13 mouse cellular contexts compared by ENCODE assay signal in genomic region chr12:70326393-70326792, GRCm38 (mm10).
"Had no signal": no experiment of that assay in that cellular context is flagged by ENCODE, and none has a peak within 500 bp of the region (broad histone marks: within the 10 kb centered on the region; RNA-seq: fewer than 3 reads in every experiment).

No protein-coding gene starts in this region.

- H3K4me3 ChIP-seq: limb, embryonic 12.5 days; liver, embryonic 13.5 days; neural tube, embryonic 13.5 days had no signal

- ATAC-seq: liver, postnatal 0 days; lung, postnatal 0 days had no signal

- H3K4me1 ChIP-seq: limb, embryonic 12.5 days; liver, embryonic 13.5 days had no signal

- H3K27ac ChIP-seq: limb, embryonic 12.5 days; liver, embryonic 13.5 days; neural tube, embryonic 13.5 days; stomach, postnatal 0 days had no signal

- H3K36me3 ChIP-seq: limb, embryonic 12.5 days; liver, embryonic 13.5 days; neural tube, embryonic 13.5 days had no signal

- H3K27me3 ChIP-seq: limb, embryonic 12.5 days; liver, embryonic 13.5 days; neural tube, embryonic 13.5 days had no signal

- H3K4me2 ChIP-seq: limb, embryonic 12.5 days; liver, embryonic 13.5 days; neural tube, embryonic 13.5 days had no signal

- H3K9me3 ChIP-seq: limb, embryonic 12.5 days; liver, embryonic 13.5 days; neural tube, embryonic 13.5 days had no signal

- H3K9ac ChIP-seq: limb, embryonic 12.5 days; liver, embryonic 13.5 days; liver, postnatal 0 days; neural tube, embryonic 13.5 days had no signal

- DNase-seq: kidney, adult 18-20 months; kidney, postnatal 10 days; kidney, postnatal 4 days; liver; liver, embryonic 13.5 days; liver, postnatal 0 days; lung, postnatal 36 days; right cerebral cortex, postnatal 14 days; thymus, postnatal 4 days had no signal
